Mouse (Mus musculus): Measurements from ENCODE around the gene Nckap5l. TPM values are rescaled to one million over a fixed set of nuclear protein-coding genes. Genes with fewer than 3 reads are reported as not detected.

The Nckap5l gene
- total RNA-seq (2017), result 1.7 and 2.0 TPM in 2 replicates

DNA sequence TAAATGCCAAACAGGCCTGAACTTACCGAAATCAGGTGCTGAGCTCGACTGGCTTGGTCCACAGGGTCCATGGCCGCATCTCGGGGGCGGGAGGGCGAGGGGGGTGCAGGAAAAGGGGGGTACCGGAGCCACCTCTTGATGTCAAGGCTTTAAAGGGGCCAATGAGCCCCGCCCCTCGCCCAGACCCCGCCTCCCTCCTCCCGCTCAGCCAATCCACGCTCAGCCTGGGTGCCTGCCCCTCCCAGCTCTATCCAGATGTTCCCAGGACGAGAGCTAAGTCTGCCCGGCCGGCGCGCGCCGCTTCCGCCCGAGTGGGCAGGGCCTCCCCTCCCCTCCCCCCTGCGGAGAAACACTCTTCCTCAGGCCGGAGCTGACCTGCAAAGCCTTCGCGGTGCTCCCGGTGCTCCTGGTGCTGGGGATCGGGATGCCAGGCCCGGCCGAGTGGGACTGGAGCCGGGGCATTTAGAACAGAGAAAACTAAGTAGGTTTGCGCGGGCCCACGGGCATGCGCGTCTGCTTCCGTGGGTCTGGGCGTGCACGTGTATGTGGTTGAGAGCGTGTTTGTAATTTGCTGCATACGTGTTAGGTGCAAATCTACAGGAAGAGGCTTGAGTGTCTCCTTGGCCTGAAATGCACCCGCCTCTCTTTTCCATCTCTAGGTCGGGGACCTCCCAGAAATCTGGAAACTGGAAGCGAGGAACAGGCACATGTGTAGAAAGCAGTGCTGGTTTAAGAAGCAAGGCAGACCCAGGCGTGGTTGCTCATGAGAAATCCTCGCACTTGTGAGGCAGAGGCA, at the start of gene Nckap5l:
Gene Nckap5l (minus strand): TSS at position 143 of the 796 bp plus-strand sequence.
- ATAC-seq (ENCODE audit: extremely low read depth, insufficient number of reproducible peaks, low FRiP score, poor library complexity, severe bottlenecking), result peak; percentile 74

DNA sequence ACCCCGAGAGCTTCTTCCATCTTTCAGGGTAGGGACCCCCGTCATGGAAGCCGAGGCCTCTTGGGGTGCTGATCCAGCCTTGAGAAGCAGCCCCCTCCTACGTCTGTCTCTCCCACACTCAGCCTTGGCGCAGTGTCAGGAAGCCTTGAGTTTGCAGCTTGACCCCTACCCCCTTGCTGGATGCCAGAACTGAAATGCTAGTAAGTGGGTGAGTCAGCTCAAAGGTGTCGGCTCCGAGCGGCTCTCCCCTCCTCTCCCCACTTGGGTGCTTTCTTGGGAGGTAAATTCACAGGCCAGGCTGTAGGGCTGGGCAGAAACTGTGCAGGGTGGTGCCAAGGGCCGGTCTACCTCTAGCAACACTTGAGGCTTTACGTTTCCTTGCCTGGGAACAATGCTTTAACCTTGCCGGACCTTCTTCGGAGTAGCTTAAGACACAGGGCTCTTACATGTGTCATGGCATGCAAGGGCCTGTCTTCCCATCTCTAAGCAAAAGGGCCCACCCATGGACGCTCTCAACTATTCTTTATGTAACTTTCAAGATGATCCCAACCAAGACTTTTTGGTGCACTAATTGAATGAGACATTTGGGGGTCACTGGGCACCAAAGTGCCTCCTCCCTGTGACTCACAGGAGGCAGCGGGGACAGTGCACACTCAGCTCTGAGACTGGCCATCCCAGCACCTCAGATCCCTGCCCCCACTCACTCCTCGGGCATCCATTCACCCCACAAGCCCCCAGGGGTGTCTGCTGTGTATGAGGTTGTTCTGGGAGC, 48.0 kb upstream of the Nckap5l start:
- ATAC-seq (ENCODE audit: extremely low read depth, insufficient number of reproducible peaks, low FRiP score, poor library complexity, severe bottlenecking), result no peak

DNA sequence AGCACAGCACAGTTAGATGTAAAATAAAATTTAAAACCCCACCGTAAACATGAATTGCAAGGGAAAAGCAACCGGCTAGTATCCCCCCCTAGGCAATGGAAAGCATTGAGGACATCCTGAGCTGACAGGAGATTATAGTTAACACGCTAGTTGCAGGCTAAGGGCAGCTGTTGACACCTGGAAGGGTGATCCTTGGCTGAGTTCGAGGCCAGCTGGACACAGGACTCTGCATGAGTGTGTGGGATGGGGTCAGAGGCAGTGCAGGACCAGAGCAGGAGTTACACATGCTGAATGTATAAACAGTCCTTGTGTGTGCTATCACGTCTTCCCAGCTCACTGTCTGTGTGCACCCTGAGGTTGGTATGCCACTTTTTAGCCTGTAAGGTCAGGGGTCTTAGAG, 45.7 kb upstream of the Nckap5l start:
- ATAC-seq (ENCODE audit: extremely low read depth, insufficient number of reproducible peaks, low FRiP score, poor library complexity, severe bottlenecking), result no peak

- ATAC-seq (ENCODE audit: extremely low read depth, insufficient number of reproducible peaks, low FRiP score, poor library complexity, severe bottlenecking), result no peak
These were observed 44.8 kb upstream of the Nckap5l start for GRCm38 (mm10) chr15:99502311-99502831.

DNA sequence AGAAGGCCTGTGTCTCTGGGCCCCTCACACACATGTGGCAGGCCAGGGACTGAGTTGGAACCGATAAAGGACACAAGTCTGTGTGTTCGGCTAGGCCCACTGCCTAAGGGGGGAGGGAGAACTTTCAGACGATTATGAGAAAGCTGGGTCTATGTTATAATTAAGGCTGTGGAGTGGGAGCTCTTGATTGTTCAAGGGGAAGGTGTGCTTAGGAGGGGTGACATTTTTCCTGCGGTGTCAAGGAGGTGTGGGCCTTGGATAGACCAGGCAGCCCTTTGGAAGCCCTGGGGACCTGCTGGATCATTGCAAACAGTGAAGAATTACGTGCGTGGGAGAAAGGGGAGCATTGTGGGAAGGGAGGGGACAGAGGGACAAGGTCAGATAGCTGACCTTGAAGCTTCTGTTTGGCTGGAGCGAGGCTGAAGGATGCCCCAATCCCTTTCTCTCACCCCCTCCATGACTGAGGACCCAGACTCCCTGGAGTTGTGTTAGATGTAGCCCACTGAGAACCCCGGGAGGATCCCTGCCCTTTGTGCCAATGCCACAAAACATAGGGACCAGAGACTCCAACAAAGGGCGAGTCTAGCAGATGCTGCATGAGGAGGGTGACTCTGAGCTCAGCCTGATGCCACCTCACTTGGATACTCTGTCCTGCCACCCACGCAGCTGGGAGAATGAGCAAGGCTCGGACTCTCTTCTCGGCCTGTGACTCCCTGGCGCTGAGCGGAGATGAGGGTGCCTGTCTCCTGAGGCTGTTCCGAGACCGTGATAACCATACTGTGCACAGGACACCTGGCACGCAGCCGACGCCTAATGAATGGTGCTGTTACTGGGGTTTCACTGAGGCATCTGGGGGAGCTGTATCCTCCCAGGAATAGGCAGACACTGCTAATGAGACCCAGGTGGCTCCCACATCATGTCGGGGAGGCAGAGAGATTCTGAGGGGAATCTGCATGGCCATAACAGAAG, 44.0 kb upstream of the Nckap5l start:
- no peak for ATAC-seq (ENCODE audit: extremely low read depth, insufficient number of reproducible peaks, low FRiP score, poor library complexity, severe bottlenecking)

- ATAC-seq (ENCODE audit: extremely low read depth, insufficient number of reproducible peaks, low FRiP score, poor library complexity, severe bottlenecking), result no peak
These were observed 42.8 kb upstream of the Nckap5l start for GRCm38 (mm10) chr15:99500320-99500719.

DNA sequence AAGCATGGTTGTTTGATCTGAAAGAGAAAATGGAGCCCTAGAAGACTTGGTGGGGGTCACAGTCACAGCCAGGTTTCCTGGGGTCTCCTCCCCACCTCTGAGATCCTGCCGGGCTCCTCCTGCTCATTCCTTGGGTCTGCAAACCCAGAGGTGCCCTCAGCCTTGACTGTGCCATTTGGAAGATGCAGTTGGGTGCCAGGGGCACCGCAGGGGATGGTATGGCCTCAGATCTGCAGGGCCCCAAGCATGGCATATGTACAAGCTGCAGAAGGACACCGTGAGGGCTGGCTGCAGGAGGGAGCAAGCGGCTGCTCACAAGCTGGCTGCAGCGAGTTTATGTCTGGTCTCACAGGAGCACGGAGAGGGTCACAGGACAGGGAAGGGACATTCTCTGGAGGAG, 42.2 kb upstream of the Nckap5l start:
- ATAC-seq (ENCODE audit: extremely low read depth, insufficient number of reproducible peaks, low FRiP score, poor library complexity, severe bottlenecking), result no peak

DNA sequence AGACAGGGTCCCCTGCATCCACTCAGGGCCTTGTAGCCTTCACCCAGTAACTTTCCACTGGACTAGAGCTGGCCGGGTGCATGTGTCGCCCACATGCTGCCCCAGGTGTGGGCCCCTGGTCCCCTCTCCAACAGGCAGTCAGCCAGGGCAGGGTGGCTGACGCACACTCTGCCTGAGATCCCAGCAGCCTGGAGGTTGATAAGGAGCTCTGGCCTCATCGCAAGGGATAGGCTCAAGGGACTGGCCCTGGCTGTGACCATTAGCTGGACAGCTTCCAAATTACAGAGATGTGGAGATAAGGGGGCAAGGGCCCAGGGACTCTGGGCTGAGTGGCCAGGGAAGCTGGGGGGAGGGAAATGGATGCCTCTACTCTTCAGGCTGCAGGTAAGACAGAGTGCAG, 41.2 kb upstream of the Nckap5l start:
- ATAC-seq (ENCODE audit: extremely low read depth, insufficient number of reproducible peaks, low FRiP score, poor library complexity, severe bottlenecking), result no peak

- no peak for ATAC-seq (ENCODE audit: extremely low read depth, insufficient number of reproducible peaks, low FRiP score, poor library complexity, severe bottlenecking)
These were observed 40.8 kb upstream of the Nckap5l start for GRCm38 (mm10) chr15:99498356-99498755.

GRCm38 (mm10) chr15:99497527-99498242, 40.1 kb upstream of the Nckap5l start:
- peak; percentile 53 for ATAC-seq (ENCODE audit: extremely low read depth, insufficient number of reproducible peaks, low FRiP score, poor library complexity, severe bottlenecking)

DNA sequence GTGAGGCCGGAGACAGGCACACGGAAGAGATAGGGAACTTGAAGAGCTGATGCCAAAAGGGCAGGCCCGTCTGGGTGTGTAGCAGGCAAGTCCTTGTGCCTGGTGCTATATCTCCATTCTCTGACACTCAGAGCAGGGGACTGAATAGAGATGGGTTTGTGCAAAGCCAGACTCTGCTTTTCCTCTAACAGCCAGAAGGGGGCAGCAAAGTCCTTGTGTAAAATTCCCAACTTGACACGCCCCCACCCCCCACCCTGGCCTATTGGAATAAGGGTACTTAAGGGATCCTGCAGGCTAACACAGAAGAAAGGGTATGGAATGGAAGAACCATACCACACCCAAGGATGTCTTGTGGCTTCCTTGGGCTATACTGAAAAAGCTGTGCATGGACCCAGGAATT, 39.5 kb upstream of the Nckap5l start:
- peak; percentile 32; the same call in 1 of the 2 replicates for ATAC-seq (ENCODE audit: extremely low read depth, insufficient number of reproducible peaks, low FRiP score, poor library complexity, severe bottlenecking)

DNA sequence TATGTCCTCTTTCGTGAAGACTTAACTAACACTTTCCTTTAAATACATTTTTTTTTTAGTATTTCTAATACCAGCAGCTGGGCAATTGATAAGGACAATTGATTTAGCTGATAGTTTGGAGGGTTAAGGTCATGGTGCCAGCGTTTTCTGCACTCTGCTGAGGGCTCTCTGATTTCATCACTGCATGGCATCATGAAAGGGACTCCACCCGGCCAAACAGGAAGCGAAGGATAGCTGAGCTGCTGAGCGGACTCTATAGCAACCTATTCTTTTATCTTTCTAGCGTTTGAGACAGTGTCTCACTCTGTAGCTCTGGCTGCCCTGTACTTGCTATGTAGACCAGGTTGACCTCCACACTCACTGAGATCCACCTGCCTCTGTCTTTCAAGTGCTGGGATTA, 27.2 kb upstream of the Nckap5l start:
- no peak for ATAC-seq (ENCODE audit: extremely low read depth, insufficient number of reproducible peaks, low FRiP score, poor library complexity, severe bottlenecking)

DNA sequence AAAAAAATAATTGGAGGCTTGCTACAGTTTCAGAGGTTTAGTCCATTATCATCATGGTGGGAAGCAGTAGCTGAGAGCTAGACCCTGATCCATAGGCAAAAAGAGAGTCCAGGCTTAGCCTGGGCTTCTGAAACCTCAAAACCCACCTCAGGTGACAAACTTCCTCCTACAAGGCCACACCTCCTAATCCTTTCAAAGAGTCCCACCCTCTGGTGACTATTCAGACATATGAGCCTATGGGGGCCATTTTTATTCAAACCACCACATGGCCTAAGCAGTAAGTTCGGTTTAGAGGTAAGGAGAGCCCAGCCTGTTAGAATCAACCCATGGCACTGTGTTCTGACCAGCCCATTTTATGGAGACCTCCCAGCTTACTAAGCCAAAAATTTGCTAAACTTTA, 18.3 kb upstream of the Nckap5l start:
- no peak for ATAC-seq (ENCODE audit: extremely low read depth, insufficient number of reproducible peaks, low FRiP score, poor library complexity, severe bottlenecking)

- ATAC-seq (ENCODE audit: extremely low read depth, insufficient number of reproducible peaks, low FRiP score, poor library complexity, severe bottlenecking), result peak; percentile 83
These were observed 17.0 kb upstream of the Nckap5l start, which contains the start of gene Bcdin3d for GRCm38 (mm10) chr15:99474576-99474926. TSS of gene Bcdin3d (minus strand) at chr15:99474730.

DNA sequence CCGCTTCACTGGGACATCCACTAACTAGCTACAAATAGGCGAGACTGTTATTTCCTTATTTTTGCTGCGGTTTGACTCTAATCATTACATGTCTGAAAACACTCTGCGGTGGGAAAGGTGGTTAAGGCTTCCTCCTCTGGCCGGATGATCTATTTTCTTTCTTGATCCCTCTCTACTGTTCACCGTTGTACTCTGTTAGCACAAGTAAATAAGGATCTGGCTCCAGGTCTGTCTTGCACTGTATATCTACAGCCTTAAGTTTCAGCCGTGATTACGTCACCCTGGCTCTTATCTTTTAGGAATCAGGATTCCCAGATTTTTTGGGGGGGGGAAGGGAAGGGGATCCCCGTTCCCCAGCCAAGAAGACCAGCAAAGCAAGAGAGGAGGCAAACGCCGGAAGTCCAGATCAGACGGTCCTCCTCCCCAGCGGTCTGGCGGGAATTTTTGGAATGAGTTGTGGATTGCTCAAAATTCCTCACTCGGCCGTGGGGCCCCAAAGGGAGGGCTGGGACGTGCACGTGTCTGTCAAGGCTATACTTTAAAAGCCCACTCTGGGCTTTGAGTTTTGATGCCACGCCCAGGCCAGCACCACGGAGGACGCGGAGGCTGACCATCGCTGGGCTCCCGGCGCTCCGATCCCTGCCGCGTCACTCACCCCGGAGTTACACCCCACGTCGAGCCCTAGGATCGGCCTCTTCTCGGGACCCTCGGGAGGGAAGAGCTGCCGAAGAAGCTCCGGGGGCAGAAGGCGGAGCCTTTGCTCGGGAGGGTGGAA, 16.4 kb upstream of the Nckap5l start:
- no peak for ATAC-seq (ENCODE audit: extremely low read depth, insufficient number of reproducible peaks, low FRiP score, poor library complexity, severe bottlenecking)

- no peak for ATAC-seq (ENCODE audit: extremely low read depth, insufficient number of reproducible peaks, low FRiP score, poor library complexity, severe bottlenecking)
These were observed 15.4 kb upstream of the Nckap5l start for GRCm38 (mm10) chr15:99472972-99473371.

- ATAC-seq (ENCODE audit: extremely low read depth, insufficient number of reproducible peaks, low FRiP score, poor library complexity, severe bottlenecking), result no peak
These were observed 14.1 kb upstream of the Nckap5l start for GRCm38 (mm10) chr15:99471677-99472063.
